Mouse (Mus musculus) MEL (cell line): ENCODE measurements around the gene 2210016F16Rik.
A peak's percentile ranks its signal among the peaks of the same experiment; 100 is the strongest.

Experiments
- CHD2 ChIP-seq: IDR thresholded peaks from 2 replicates; pipeline ENCODE4 v1.6.1; 2011; ENCODE audit warnings: low read length, improper control_type of control experiment
- E2F4 ChIP-seq: IDR thresholded peaks from 2 replicates; pipeline ENCODE4 v1.6.1; 2011; ENCODE audit warnings: low read depth, low read length, improper control_type of control experiment, borderline replicate concordance
- ELF1 ChIP-seq: IDR thresholded peaks from 2 replicates; pipeline ENCODE4 v1.6.1; 2014; ENCODE audit warnings: low read depth, mild to moderate bottlenecking, inconsistent platforms, low read length, improper control_type of control experiment, moderate library complexity
- EP300 ChIP-seq, 2 experiments: IDR thresholded peaks; 2 replicates each; pipeline ENCODE4 v1.6.1; 2011; ENCODE audit warnings: improper control_type of control experiment in 2 of 2, low read length in 2 of 2, low read depth in 1 of 2, mild to moderate bottlenecking in 1 of 2
- GABPA ChIP-seq: IDR thresholded peaks from 2 replicates; pipeline ENCODE4 v1.6.1; 2012; ENCODE audit warnings: low read depth, mild to moderate bottlenecking, inconsistent platforms, low read length, improper control_type of control experiment, moderate library complexity
- POLR2A ChIP-seq, 2 experiments: IDR thresholded peaks; 2 replicates each; pipeline ENCODE4 v1.6.1; 2011 to 2012; ENCODE audit warnings: low read length in 2 of 2, mild to moderate bottlenecking in 2 of 2, control low read depth in 1 of 2, improper control_type of control experiment in 1 of 2, low read depth in 1 of 2, moderate library complexity in 1 of 2; ENCODE audit not compliant: control insufficient read depth in 1 of 2, insufficient read depth in 1 of 2, poor library complexity in 1 of 2
- POLR2AphosphoS2 ChIP-seq: IDR thresholded peaks from 2 replicates; pipeline ENCODE4 v1.6.1; 2011; ENCODE audit warnings: low read length, improper control_type of control experiment
- SMC3 ChIP-seq: IDR thresholded peaks from 2 replicates; pipeline ENCODE4 v1.6.1; 2011; ENCODE audit warnings: low read depth, low read length, improper control_type of control experiment

- no peak for TF ChIP-seq CHD2
- peak in 1 of 2 experiments; percentile 60; a peak in 2 of 4 replicates for TF ChIP-seq POLR2A (IDR thresholded peaks at IDR 0.05; ENCODE audit: control insufficient read depth in 1 of 2, insufficient read depth in 1 of 2, low read depth in 1 of 2, low read length in 2 of 2, poor library complexity in 1 of 2)
- peak in 1 of 2 experiments; percentile 17; a peak in 1 of 4 replicates for TF ChIP-seq EP300 (IDR thresholded peaks at IDR 0.05; ENCODE audit: low read depth in 1 of 2, low read length in 2 of 2)
- peak; percentile 95 for TF ChIP-seq POLR2AphosphoS2
- TF ChIP-seq SMC3 = peak; percentile 5; the same call in 1 of the 2 replicates
- no peak for TF ChIP-seq ELF1
- no peak for TF ChIP-seq GABPA
- TF ChIP-seq E2F4 = 0 out of 2 replicates have a peak, but pooled peaks have one; percentile 41
These were observed 4.4 kb upstream of the 2210016F16Rik start for GRCm38 (mm10) chr13:58389324-58389951.
